8 mouse cellular contexts compared by ENCODE assay signal in the genomic region with DNA sequence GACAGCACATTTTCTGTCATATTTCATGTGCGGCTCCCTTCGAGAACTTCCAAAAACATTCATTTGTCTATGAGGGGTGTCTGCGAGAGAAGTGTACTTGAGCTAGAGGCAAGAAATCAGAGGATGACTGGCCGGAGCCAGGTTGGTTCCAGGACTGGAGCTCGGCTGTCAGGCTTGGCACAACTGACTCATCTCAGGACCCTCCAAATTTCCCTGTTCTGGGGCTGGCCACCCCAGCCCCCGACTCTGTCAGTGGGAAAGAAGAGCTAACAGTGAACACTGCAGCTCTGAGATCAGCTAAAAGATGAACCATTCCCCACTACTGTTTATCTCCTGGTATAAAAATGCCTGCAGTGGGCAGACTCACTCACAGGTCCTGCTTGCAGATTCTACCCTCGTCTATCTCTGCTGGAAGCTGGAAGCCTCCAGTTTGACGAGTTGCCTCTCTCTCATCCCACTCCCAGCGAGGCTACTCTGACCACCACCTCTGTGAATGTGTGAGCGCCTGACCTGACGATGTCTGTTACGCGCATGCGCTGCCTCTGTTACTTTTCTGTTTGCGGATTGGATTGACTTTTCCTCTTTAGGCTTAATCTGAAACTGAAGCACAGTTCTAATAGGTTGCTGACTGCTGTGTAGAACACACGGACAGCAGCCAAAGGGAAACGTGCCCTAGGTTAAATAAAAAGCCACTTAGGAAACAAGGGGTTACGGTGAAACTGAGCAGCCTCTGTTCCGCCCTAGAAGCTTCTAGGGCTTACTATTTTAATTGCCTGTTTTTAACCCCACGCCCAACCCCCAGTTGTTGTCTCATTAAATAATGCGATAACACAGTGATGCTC. TPM values are rescaled to one million over a fixed set of nuclear protein-coding genes. Genes with fewer than 3 reads are reported as not detected.
A peak's percentile ranks its signal among the peaks of the same experiment; 100 is the strongest.
DNase-seq lines count a peak whose midpoint lies in the region; ATAC-seq and TF ChIP-seq lines count a peak whose summit lies in the region.

No protein-coding gene starts in this region.

- WGBS in lung, embryonic 14.5 days = 27% methylated on average over 21 of the region's 21 CpGs
- 14% methylated on average over 21 of the region's 21 CpGs for WGBS in hindbrain, postnatal 0 days

- H3K9me3 ChIP-seq in lung, embryonic 14.5 days (ENCODE audit: low read depth, low read length) = no peaks in the 10 kb centered on the region
- H3K9me3 ChIP-seq in hindbrain, postnatal 0 days (ENCODE audit: low read length) = no peaks in the 10 kb centered on the region

- no peaks in the 10 kb centered on the region for H3K27me3 ChIP-seq in lung, embryonic 14.5 days (ENCODE audit: insufficient read depth, low read length)
- no peaks in the 10 kb centered on the region for H3K27me3 ChIP-seq in hindbrain, postnatal 0 days (ENCODE audit: insufficient read depth, low read length)

- H3K9ac ChIP-seq in lung, embryonic 14.5 days = peak overlapping the region; percentile 14
- H3K9ac ChIP-seq in hindbrain, postnatal 0 days (replicated peaks; ENCODE audit: low read length) = peak overlapping the region; percentile 35; the same call in 1 of the 2 replicates

- peak; percentile 59; the same call in 1 of the 2 replicates for ATAC-seq in lung, embryonic 14.5 days (ENCODE audit: insufficient read depth)
- ATAC-seq in hindbrain, postnatal 0 days = peak; percentile 70

- peak overlapping the region; percentile 14; the same call in 1 of the 2 replicates for H3K4me3 ChIP-seq in lung, embryonic 14.5 days (ENCODE audit: low read depth, low read length)
- peak overlapping the region; percentile 31 for H3K4me3 ChIP-seq in hindbrain, postnatal 0 days (ENCODE audit: low read length)

- H3K4me2 ChIP-seq in lung, embryonic 14.5 days = peak overlapping the region; percentile 57
- peak overlapping the region; percentile 61 for H3K4me2 ChIP-seq in hindbrain, postnatal 0 days (ENCODE audit: low read depth, low read length)

- DNase-seq in lung, embryonic 14.5 days = peak; percentile 69
- DNase-seq in lung, postnatal 10 days = no peak
- peak; percentile 74 for DNase-seq in embryo, embryonic 11 days
- DNase-seq in hindbrain, postnatal 0 days (ENCODE audit: low spot score) = peak; percentile 71
- DNase-seq in lung, postnatal 14 days = peak; percentile 4
- peak; percentile 37 for DNase-seq in yolk sac, embryonic 10.5 days (ENCODE audit: low spot score)
- DNase-seq in kidney, postnatal 14 days = no peak
- DNase-seq in spleen, adult 18-20 months = no peak

- no peak for TF ChIP-seq CTCF in lung, embryonic 14.5 days (IDR thresholded peaks at IDR 0.05; ENCODE audit: low read depth)
- TF ChIP-seq CTCF in hindbrain, postnatal 0 days (IDR thresholded peaks at IDR 0.05; ENCODE audit: low read depth) = no peak

- H3K27ac ChIP-seq in lung, embryonic 14.5 days (ENCODE audit: low read depth) = no peak overlapping the region
- H3K27ac ChIP-seq in hindbrain, postnatal 0 days = peak overlapping the region; percentile 72

- no peaks in the 10 kb centered on the region for H3K4me1 ChIP-seq in lung, embryonic 14.5 days (ENCODE audit: insufficient read depth)
- H3K4me1 ChIP-seq in hindbrain, postnatal 0 days (ENCODE audit: insufficient read depth, low read length) = 0 out of 2 replicates have a peak, but pooled peaks cover 7% of the 10 kb centered on the region

- H3K36me3 ChIP-seq in lung, embryonic 14.5 days (ENCODE audit: insufficient read depth) = no peaks in the 10 kb centered on the region
- no peaks in the 10 kb centered on the region for H3K36me3 ChIP-seq in hindbrain, postnatal 0 days (ENCODE audit: insufficient read depth, low read length)

RNA-seq across cellular contexts. Expression of a gene that starts 19.8 kb away (rescaled TPM):
- polyA plus RNA-seq in lung, embryonic 14.5 days (2014; fragmentation: Nextera tagmentation; extraction: Ambion mirVana) = 60.3 and 63.1 TPM in 2 replicates
- total RNA-seq in hindbrain, postnatal 0 days (2014; rRNA removed) = 12.5 and 12.6 TPM in 2 replicates
- polyA plus RNA-seq in hindbrain, postnatal 0 days (2015; fragmentation: Nextera tagmentation; extraction: Ambion mirVana) = 8.4 and 9.4 TPM in 2 replicates

Comparison
In these comparisons a context has a peak if more than half of its experiments do, and no peak if none do; other contexts are left out.
1. DNase-seq: peak in lung, embryonic 14.5 days (single experiment), embryo, embryonic 11 days (single experiment), hindbrain, postnatal 0 days (single experiment), lung, postnatal 14 days (single experiment) and yolk sac, embryonic 10.5 days (single experiment); none in lung, postnatal 10 days (single experiment), kidney, postnatal 14 days (single experiment) and spleen, adult 18-20 months (0 of 2).